Mouse (Mus musculus) 416B (cell line): ENCODE data around the gene Mapk3.
A peak's percentile ranks its signal among the peaks of the same experiment; 100 is the strongest.

Experiments used
- DNase-seq: peaks from one replicate; pipeline ENCODE4 v3.0.0; 2011; ENCODE audit warnings: low read depth

The Mapk3 gene

DNA sequence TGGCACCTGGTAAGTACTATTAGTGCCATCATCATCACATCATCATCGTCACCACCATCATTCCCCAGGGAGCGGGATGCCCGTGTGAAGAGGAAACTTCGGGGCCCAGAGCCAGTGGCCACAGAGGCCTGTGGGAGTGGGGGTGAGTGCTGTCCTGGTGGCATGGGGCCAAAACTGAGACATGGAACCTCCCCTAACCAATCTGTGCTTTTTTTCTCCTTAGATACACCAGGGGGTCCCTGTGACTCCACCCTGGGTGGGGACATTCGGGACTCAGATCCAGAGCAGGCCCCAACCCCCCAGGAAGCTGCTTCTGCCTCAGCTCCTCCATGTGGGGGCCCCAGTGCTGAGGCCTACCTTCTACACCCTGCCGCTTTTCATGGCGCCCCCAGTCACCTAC, 25.1 kb downstream of the Mapk3 start:
- DNase-seq = no peak

DNA sequence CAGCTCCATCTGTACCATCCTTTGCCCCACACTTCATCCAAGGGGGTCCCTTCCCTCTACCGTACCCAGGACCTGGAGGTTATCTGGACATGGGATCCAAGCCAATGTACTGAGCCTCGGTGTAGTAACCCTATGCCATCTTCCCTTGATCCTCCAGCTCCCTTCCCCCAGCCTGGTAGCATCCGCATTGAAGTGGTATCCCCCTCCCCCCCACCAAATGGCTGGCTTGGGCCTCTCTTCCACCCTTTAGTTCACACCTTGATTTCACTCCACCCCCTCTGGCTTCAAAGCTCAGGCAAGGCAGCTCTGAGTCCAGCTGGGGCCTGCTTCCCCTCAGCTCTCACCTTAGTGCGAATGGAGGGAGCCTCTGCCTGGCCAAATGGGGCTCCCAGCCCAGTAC, 25.7 kb downstream of the Mapk3 start:
- DNase-seq = no peak

DNA sequence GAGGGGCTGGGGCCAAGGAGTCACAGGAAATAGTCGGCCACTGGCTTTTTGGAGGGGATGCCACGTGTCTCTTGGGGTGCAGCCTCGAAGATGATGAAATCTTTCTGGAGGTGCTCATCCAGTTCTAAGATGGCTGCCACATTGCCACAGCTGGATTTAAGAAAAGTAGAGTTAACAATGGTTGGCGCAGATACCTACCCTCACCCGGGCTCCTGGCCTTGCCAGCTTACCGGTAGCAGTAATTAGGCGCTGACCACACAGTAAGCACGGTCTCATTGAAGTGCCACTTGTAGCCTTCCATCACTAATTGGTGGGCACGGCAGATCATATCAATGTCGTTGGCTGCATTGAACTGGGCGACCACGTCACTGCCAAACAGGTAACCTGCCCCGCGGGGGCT, 26.7 kb downstream of the Mapk3 start:
- no peak for DNase-seq

DNA sequence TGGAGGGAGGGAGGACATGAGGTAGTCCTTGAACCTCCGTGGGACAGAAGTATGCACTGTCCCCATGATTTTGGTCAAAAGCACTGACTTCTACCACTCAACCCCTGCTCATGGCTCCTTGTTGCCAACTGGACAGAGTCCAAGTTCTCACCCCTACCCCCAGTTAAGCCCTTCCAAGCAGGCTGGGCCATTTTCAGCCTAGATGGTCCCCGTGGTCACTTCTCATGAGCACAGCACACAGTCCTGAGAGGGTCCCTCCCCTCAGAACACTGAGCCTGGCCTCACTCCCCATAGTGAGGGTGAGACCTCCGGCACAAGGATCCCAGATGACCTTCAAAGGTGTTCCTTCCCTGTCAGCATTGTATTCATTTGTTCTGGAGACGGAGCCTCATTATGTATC, 29.7 kb downstream of the Mapk3 start:
- no peak for DNase-seq

DNA sequence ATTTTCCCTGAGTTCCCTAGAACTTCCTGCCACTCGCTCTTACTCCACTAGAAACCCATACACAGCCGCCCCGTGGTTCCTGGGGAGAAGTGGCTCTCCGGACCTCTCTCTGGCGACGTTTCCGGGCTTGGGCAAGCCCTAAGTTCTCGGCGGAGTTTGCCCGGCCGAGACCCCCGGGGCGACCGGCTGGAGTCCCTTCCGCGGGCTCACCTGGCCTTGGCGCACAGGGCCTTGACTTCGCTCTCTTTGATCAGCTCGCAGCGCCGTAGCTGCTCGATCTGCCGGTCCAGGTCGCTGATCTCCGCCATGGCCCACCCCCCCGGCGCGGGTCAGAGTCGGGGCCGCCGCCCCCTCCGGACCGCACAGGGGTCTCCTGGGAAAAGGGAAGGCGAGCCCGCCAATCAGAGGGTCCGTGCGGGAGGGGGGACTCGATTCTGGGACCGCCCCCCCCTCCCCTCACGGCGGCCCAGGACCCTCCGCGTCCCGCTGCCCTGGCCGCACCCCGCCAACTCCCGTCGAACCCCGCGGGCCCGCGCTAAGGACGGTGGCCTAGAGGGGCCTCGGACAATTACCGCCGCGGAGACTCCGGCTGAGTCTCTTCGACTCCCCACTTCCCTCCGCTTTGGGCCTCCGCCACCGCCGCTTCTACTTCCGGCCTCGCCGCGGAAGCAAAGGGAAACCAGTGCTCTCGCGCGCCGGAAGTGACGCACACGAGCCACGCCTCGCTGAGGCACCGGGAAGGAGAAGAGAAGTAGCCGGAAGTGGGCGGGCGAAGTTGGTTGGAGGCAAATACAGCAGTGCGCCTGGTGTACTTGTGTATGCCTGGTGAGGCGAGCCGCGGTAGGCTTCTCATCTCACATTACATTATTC, 32.7 kb downstream of the Mapk3 start, which contains the start of gene Ppp4c:
Ppp4c (minus strand) TSS at position 646 of the 870 bp plus-strand sequence.
- DNase-seq = peak; percentile 99

DNA sequence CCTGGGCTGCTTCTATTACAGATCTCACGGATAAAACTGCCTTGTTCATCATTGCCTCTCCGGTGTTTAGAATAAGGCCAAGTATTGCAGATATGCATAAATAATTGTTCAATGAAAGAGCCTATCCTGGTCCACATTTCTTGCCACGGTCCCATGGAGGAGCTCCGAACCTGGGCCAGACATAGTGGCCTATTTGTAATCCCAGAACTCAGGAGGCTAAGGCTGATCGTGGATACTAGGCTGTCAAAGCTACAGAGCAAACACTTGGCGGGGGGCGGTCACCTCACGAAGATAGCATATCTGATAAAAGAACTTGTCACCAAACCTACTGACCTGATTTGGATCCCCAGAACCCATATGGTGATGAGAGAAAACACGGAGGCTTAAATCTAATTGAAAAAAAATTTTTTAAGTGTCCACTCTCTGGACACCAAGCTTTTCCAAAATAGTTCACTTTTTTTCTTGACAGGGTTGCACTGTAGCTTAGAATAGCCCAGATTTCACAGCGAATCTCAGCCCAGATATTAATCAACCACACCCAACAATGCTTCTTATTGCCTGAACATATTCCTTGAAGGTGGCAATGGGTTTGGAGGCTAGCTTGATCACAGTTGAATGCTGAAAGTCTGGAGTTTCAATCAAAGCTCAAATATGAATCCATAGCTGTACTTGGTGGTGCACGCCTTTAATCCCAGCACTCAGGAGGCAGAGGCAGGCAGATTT, 33.5 kb downstream of the Mapk3 start:
- DNase-seq = no peak

DNA sequence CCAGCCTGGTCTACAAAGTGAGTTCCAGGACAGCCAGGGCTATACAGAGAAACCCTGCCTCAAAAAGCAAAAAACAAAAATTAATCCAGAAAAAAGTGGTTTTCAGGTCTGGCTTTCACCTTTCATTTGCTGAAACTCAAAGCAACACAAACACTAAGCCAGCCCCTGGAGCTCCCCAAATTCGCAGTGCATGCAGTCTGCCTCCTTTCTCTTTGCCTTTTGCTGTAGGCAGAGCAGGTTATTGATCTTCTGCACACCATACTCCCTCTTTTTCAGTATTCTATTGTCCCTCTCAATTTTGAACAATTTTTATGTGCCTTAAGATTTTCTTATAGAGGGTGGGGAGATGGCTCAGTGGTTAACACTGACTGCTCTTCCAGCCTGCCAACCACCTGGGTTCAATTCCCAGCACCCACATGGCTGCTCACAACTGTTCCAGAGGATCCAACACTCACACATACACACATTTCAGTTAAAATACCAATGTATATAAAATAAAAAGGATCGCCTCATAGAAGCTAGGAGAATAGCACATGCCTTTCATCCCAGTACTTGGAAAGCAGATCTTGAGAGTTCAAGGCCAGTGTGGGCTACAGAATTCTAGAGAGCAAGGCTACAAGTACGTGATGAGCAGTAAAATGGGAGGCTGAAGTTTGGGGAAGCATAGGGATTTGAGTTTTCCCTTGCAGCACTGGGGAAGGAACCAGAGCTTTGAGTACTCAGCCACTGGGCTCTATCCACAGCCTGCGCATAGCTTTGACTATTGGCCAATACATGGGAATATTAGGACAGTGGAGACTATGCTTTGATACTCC, 34.3 kb downstream of the Mapk3 start:
- DNase-seq = no peak

DNA sequence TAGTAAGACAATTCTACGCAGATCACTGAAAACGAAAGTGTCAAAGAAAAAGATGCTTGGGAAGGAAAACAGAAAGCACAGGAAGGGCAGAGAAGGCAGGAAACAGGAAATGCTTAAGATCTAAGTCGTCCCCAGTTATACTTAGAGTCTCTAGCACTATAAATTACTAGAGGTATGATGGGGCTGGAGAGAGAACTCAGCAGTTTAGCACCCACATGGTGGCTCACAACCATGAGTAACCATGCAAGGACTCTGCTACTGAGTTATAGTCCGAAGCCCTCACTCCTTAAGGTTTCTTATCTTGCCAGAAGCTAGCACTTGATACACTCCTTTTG, 34.8 kb downstream of the Mapk3 start:
- DNase-seq = no peak

DNA sequence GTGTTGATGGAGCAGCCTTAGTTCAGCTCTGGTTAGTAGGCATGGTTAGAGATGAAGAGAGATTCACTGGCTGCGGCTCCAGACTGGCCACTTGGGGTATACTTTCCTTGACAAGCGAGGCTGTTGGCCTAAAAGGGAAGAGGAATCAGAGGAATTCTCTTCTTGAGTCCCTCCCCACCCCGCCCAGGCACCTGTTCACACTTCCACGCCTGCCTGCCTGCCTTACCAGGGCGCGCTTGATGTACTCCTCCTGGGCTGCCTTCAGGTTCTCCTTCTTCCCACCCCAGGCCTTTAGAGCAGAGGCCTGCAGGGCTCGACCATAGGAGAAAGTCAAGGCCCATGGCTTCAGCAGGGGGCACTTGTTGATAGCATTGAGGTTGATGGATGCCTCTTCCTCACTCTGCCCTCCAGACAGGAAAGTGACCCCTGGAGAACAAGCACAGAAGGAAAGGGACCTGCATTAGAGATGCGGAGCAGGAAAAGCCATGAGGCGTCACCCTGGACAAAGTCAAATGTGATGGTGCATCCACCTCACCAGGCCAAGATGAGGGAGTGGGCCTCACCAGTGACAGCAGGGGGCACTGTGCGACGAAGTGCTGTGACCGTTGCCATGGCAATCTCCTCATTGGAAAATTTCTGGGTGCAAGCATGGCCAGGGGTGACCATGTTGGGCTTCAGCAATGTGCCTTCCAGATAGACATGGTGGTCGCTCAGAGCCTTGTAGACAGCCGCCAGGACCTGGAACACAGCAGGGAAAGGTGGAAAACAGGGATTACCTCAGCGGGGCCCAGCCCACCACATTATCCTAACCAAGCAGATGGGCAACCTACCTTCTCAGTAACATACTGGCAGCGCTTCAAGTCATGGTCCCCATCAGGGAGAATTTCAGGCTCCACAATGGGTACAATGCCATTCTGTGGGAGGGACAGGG, 36.3 kb downstream of the Mapk3 start:
- no peak for DNase-seq

DNA sequence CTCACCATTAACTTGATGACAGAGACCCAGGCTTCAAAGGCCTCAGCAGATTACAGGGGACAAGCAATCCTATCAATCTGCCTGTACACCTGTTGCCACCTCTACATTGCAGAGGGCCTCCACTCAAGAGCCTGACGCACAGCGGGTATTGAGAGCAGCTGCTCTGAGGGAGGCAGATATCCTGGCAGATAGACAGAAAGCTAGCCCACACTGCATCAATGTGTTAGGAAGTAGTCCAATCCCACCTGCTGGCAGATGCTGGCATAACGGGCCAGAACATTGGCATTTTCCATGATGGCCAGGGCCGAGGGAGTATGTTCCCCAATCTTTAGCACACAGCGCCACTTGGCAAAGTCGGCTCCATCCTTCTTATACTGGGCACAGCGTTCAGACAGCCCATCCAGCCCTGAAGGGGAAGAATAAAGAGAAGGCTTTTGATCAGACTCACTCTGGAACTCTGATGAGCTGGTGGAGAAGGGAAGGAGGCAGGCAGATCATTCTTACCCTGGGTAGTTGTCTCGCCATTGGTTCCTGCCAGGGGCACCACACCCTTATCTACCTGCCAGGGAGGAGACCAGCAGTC, 37.0 kb downstream of the Mapk3 start:
- DNase-seq = peak; percentile 56

DNA sequence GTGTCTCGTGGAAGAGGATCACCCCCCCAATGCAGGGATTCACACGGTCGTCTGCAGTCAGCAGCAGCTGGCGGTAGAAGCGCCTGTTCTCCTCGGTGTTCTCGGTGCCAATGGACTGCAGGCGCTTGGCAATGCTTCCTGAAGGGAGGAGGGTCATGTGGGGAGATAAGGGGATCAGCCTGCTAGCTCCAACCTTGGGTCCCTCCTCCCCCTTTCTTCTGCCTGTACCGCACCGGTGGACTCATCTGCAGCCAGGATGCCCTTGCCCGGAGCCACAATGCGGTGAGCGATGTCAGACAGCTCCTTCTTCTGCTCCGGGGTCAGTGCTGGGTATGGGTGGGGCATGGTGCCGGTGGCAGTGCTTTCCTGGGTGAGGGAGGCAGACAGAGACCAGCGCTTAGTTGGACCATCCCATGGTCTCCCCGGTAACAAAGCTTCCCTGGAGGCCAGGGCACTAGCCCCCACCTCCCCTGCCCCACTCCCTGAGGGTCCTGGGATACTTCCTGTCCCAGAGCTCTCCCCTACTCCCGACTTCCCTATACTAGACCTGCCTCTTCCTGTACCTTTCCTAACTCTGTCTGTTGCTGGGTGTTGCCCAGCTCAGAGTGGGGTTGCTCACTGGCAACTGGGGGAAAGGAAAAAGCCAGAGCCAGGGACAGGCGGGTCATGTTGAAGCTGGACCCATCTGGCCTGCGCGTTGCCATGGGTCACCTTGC, 38.2 kb downstream of the Mapk3 start, which contains the start of gene Fam57b:
Fam57b (plus strand) TSS at position 258 of the 716 bp plus-strand sequence.
- DNase-seq = no peak

DNA sequence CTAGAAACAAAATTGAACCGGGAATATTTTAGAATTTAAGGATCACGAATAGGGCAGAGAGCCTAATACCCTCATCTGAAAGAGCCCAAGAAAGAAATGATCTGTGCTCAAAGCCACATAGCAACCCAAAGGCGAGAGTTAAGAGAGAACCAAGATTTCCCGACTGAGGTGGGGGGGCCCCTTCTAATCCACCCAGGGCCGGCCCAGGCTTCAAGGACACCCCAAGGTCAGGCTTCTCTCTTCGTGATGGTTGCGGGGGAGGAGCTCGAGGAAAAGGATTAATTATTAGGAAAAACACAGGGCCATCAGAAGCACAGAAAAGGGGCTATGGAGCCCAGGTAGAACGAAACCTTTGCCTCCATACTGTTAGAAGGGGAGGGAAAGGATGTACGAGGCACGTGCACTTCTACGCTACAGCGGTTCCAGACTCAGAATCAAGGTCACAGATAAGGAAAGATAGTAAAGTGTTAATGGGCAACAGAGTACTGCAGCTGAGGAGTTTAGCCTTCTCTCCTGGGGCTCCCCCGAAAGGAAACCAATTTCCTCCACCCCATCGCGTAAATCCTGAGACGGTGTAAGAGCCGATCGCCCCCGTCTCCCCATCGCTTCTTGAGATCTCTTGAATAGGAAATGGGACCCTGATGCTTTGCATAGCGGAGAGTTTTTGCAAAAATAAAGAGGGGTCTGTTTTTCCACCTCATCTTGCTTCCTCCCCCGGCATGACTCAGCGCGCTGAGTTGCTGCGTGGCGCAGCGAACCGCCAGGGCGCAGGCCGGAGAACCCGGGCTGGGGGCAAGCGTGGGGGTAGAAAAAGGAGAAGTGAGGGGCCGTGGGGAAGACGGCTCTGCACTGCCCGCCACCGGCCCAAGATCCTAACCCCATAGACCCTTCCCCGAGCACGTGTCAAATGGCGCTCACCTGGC, 39.0 kb downstream of the Mapk3 start:
- no peak for DNase-seq

DNA sequence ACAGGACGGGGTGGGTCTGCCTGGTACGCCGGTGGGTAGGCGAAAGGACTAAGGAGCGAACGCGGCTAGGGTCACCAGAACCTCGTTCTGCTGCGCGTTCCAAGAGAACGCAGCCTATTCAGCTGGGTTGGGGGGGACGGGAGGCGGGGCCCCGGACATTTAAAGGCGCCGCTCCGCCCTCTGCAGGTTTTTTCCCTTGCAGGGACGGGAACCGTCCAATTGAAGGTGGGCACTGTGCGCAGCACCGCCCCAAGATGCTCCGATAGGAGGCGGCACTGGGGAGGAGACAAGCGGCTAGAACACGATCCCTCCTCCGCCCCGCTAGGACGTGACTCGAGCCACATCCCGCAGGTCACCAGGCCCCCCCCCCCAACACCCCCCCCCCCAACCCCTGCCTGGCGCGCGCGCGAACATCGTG, 39.7 kb downstream of the Mapk3 start:
- DNase-seq = peak; percentile 99

DNA sequence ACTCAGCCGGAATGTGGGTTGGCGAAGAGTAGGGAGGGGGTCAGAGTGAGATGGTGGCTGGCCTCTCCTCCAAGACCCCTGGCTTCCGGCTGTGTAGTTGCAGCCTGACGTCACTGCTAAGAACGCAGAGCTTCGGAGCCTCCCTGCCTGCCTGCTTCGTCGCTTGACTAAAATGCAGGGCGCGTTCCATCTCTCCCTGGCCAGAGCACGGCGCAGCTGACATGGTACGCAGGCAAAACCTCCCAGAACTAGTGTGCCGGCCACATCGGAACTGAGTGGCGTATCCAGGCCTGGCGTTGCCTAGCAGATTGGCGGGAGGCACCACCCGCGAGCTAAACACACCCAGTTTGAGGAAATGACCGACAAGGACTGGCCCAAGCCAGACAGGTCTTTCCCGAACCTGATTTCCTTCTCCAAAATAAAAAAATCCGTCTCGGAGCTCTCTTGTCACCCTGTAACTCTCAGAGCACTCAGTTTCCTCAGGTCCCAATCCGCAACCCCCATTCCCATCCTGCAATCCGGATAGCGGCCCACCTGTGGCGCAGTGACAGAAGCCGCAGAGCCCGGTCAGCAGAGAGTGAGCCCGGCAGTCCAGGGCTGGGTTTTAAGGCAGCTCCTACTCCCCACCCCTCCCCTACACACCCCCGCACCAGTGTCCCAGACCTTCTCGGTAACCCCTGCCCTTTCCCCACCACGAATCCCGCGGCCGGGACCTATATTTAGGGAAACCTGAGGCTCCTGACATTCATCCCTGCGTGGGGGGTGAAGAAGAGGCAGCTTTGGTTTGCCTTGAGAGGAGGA, 40.3 kb downstream of the Mapk3 start:
- no peak for DNase-seq

DNA sequence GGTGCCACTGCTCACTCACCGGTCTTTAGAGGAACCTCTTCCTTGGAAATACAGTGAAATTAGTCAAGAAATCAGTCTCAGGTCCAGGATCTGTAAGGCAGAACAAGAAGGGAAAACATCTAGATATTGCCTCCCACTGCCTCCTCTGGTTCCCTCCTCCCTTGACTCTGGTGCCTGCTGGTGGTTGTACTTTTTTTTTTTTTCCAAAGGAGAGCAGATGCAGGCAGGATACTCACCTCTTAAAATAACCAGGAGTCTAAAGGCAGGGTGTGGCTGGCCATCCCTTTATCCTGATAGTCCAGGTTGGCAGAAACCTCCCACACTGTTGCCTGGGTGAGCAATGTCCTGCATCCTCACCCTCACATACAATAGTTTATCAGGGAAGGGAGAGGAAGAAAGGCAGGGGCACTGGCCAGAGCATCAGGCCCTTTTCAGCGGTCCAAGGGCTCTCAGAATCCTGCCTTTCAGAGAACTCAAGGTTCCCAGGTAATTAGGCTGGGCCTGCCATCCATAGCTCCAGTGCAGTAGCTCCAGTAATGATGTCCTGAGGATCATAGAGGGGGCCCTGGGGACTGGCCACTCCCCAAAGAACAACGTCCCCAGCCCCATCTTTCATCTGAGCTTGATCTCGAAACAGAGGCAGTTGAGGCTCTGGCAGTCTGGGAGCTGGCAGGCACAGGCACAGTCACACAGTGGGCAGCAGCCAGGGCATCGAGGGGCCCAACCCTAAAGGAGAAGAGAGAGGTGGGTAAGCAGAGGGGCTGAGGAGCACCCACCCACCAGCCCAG, 41.1 kb downstream of the Mapk3 start:
- DNase-seq = no peak

DNA sequence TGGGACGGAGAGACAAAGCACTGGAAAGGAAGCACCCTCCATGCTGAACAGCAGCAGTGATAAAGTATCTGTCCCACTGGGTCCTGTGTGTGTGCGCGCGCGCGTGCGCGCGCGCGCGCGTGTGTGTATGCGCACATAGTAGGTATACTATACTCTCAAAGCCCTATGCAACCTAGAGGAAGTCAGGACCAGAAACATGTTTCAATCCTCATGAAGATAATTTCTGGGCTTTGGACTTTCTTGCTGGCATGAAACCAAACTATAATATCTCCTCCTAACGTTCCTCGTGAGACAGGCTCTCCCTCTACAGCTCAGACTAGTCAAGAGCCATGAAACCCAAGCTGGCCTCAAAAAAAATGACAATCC, 41.6 kb downstream of the Mapk3 start:
- no peak for DNase-seq

DNA sequence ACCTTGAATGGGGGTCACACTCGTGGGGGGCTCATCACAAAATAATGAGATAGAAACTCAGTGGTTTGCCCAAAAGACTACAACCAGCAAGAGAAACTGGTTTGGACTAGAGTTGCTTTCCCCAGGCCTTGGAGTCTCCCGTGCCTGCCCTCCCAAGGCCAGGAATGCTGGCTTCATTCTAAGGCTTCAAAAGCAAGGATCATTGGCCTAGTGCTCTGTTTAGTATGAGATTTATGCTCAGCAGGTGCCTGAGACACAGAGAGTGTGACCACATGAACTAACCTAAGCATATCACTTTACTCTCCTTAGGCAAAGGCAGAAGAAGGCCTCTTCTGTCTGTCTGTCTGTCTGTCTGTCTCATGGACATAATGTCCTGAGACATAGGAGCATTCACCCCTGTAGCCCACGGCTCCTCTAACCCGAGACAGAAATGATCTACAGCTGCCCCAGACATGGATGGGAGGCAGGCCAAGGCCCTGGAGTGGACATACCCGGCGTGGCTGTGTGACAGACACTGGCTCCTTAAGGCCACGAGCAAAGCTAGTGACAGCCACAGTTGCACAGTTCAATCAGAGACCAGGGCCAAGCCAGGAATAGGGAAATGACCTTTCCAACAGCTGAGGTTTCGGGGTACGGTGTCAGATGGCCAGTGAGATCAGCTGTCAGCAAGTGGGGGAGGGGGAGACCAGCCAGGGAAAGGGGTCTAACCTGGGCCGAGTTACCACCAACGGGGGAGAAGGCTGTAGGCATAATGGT, 42.9 kb downstream of the Mapk3 start:
- DNase-seq = no peak
